Mouse (Mus musculus): ENCODE results near the gene Tlr13. TPM values are rescaled to one million over a fixed set of nuclear protein-coding genes. Genes with fewer than 3 reads are reported as not detected.
A peak's percentile ranks its signal among the peaks of the same experiment; 100 is the strongest.
"Not testable (repeated sequence)": the region's sequence is repeated elsewhere in the genome, so short reads cannot be mapped to it uniquely, and the experiment has no call there.

Tlr13 gene
- polyA plus RNA-seq, 1 experiment, result 2.3 TPM

DNA sequence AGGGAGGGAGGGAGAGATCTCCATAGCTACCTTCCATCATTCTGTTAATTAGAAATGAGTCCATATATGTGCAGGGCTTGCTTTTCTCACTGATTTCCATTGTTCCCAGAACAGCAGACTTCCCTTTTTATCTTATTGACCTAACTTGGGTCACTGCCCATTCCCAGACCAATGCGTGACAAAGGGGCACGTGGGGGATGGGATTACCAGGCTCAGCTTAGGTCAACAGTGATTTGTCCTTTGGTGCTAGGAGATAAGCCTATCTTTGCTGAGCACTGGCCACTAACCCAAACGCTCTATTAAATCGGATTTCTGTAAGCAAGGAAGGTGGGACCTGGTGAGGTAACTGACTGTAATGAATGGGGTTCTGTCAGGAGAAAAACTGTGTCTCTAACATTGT lies 41.3 kb downstream of the Tlr13 start:
- 83% methylated on average over 4 of the region's 4 CpGs for WGBS
- Histone ChIP-seq H3K4me3 (ENCODE audit: extremely low read depth, insufficient read depth, insufficient read length) (no peak overlapping the region), H3K27ac (ENCODE audit: insufficient read depth, low read length) (no peak overlapping the region), H3K4me1 (ENCODE audit: control insufficient read depth, insufficient read depth, insufficient read length) (peaks cover 12% of the 10 kb centered on the region), H3K36me3 (ENCODE audit: control insufficient read depth, insufficient read depth, low read length) (no peaks in the 10 kb centered on the region), H3K27me3 (ENCODE audit: control insufficient read depth, insufficient read depth, low read length) (no peaks in the 10 kb centered on the region)
- no peak for DNase-seq (ENCODE audit: low read depth in 1 of 2, low spot score in 2 of 2)
- no peak for TF ChIP-seq CTCF (IDR thresholded peaks at IDR 0.05; ENCODE audit: extremely low read depth, insufficient read depth, insufficient read length, insufficient replicate concordance)
- no peak for TF ChIP-seq POLR2A (IDR thresholded peaks at IDR 0.05; ENCODE audit: low read depth, low read length)

DNA sequence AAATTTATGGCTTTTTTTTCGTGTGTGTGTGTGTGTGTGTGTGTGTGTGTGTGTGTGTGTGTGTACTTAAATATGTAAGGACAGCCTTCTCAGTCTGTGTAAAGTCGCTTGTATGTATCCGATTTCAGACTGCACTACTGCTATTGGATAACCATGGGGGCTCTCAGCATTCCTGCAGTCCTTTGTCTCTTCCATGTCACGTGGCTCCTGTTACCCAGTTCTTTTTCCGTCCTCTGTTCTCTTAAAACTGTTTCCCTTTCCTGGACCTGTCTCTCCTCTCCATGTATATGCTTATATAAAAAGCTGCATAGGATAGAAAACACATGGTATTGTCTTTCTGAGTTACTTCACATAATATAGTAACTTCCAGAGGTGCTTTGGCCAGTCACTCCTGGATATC lies 42.7 kb downstream of the Tlr13 start:
- TF ChIP-seq POLR2A (IDR thresholded peaks at IDR 0.05; ENCODE audit: low read depth, low read length) (no peak), CTCF (IDR thresholded peaks at IDR 0.05; ENCODE audit: extremely low read depth, insufficient read depth, insufficient read length, insufficient replicate concordance) (no peak)
- H3K4me3 ChIP-seq (ENCODE audit: extremely low read depth, insufficient read depth, insufficient read length), result no peak overlapping the region
- no peak overlapping the region for H3K27ac ChIP-seq (ENCODE audit: insufficient read depth, low read length)
- no peaks in the 10 kb centered on the region for H3K27me3 ChIP-seq (ENCODE audit: control insufficient read depth, insufficient read depth, low read length)
- no peak for DNase-seq (ENCODE audit: low read depth in 1 of 2, low spot score in 2 of 2)
- 71% methylated on average over 5 of the region's 5 CpGs for WGBS
- no peaks in the 10 kb centered on the region for H3K36me3 ChIP-seq (ENCODE audit: control insufficient read depth, insufficient read depth, low read length)
- H3K4me1 ChIP-seq (ENCODE audit: control insufficient read depth, insufficient read depth, insufficient read length), result peaks cover 14% of the 10 kb centered on the region

DNA sequence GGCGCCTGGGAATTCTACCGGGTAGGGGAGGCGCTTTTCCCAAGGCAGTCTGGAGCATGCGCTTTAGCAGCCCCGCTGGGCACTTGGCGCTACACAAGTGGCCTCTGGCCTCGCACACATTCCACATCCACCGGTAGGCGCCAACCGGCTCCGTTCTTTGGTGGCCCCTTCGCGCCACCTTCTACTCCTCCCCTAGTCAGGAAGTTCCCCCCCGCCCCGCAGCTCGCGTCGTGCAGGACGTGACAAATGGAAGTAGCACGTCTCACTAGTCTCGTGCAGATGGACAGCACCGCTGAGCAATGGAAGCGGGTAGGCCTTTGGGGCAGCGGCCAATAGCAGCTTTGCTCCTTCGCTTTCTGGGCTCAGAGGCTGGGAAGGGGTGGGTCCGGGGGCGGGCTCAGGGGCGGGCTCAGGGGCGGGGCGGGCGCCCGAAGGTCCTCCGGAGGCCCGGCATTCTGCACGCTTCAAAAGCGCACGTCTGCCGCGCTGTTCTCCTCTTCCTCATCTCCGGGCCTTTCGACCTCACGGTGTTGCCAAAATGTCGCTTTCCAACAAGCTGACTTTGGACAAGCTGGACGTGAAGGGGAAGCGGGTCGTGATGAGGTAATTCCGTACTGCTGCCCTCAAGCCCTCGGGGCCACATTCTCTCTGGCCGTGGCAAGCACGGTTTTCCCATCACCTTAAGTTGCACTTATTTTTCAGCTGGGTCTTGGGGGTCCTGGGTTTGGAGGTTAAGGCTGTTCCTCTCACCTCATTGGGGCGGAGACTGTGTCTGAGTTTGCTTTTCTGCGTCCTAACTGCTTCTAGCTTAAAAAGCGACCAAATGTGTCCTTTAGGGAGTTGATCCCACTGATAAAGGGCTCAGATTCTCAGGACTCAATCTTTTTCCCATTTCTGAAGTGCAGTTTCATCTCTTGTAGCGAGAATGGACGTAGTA lies 44.0 kb downstream of the Tlr13 start, which contains the start of gene Pgk1:
Gene Pgk1 (plus strand): TSS at position 388 of the 937 bp plus-strand sequence.
- peak within 1 kb of the TSS; percentile 89 for H3K27ac ChIP-seq (ENCODE audit: insufficient read depth, low read length)
- 21% methylated on average over 54 of the region's 55 CpGs for WGBS
- H3K4me3 ChIP-seq (ENCODE audit: extremely low read depth, insufficient read depth, insufficient read length), result peak within 1 kb of the TSS; percentile 74
- peak; percentile 89 to 90 for DNase-seq (ENCODE audit: low read depth in 1 of 2, low spot score in 2 of 2)
- TF ChIP-seq CTCF (IDR thresholded peaks at IDR 0.05; ENCODE audit: extremely low read depth, insufficient read depth, insufficient read length, insufficient replicate concordance) (no peak), POLR2A (IDR thresholded peaks at IDR 0.05; ENCODE audit: low read depth, low read length) (peak; percentile 40)
- no peaks in the 10 kb centered on the region for H3K27me3 ChIP-seq (ENCODE audit: control insufficient read depth, insufficient read depth, low read length)
- H3K4me1 ChIP-seq (ENCODE audit: control insufficient read depth, insufficient read depth, insufficient read length), result peaks cover 14% of the 10 kb centered on the region
- no peaks in the 10 kb centered on the region for H3K36me3 ChIP-seq (ENCODE audit: control insufficient read depth, insufficient read depth, low read length)

DNA sequence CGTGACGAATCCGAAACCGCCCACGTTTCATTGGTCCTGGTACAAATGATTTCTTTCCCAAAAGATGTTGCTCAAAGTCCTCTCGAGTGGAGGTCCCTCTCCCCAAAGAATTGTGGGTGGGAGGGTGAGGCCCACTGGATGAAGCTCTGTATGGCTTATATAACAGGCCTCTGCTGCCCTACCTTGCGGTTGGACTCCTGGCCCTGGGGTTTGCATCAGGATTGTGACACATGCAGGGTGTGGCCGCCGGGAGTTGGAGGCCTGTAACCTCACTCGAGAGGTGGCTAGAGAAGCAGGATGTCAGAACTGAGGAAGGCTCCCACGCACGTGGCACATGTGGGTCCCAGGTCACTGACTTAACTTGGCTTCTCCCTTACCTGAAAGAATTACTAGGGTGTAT lies 44.7 kb downstream of the Tlr13 start:
- Histone ChIP-seq H3K27me3 (ENCODE audit: control insufficient read depth, insufficient read depth, low read length) (no peaks in the 10 kb centered on the region), H3K4me3 (ENCODE audit: extremely low read depth, insufficient read depth, insufficient read length) (peak overlapping the region; percentile 74), H3K36me3 (ENCODE audit: control insufficient read depth, insufficient read depth, low read length) (no peaks in the 10 kb centered on the region), H3K4me1 (ENCODE audit: control insufficient read depth, insufficient read depth, insufficient read length) (peaks cover 14% of the 10 kb centered on the region), H3K27ac (ENCODE audit: insufficient read depth, low read length) (no peak overlapping the region; the same call in 1 of the 2 replicates)
- WGBS, result 29% methylated on average over 12 of the region's 12 CpGs
- no peak for TF ChIP-seq POLR2A (IDR thresholded peaks at IDR 0.05; ENCODE audit: low read depth, low read length)
- no peak for TF ChIP-seq CTCF (IDR thresholded peaks at IDR 0.05; ENCODE audit: extremely low read depth, insufficient read depth, insufficient read length, insufficient replicate concordance)
- peak in 1 of 2 experiments; percentile 7 for DNase-seq (ENCODE audit: low read depth in 1 of 2, low spot score in 2 of 2)

DNA sequence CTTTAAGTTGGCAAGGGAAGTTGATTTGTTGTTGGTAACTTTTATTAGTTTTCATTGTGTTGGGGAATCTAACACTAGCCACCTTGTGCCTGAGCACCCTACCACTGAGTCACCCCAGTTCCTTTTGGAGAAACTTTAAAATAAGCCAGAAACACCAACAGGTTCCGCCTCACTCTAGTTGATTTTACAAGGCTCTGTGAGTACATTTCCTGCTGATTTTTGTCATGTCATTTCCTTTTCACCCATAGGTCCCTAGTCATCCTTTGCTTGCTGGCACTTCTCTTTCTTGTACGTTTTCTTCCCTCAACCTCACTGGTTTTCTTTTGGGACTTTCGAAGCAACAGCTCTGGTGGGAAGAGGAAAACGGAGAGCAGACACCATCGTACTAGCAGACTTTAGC lies 46.4 kb downstream of the Tlr13 start:
- DNase-seq (ENCODE audit: low read depth in 1 of 2, low spot score in 2 of 2), result no peak
- 38% methylated on average over 5 of the region's 5 CpGs for WGBS
- Histone ChIP-seq H3K4me1 (ENCODE audit: control insufficient read depth, insufficient read depth, insufficient read length) (peaks cover 14% of the 10 kb centered on the region), H3K36me3 (ENCODE audit: control insufficient read depth, insufficient read depth, low read length) (no peaks in the 10 kb centered on the region), H3K27me3 (ENCODE audit: control insufficient read depth, insufficient read depth, low read length) (no peaks in the 10 kb centered on the region), H3K27ac (ENCODE audit: insufficient read depth, low read length) (peak overlapping the region; percentile 55; the same call in 1 of the 2 replicates), H3K4me3 (ENCODE audit: extremely low read depth, insufficient read depth, insufficient read length) (no peak overlapping the region)
- TF ChIP-seq CTCF (IDR thresholded peaks at IDR 0.05; ENCODE audit: extremely low read depth, insufficient read depth, insufficient read length, insufficient replicate concordance) (no peak), POLR2A (IDR thresholded peaks at IDR 0.05; ENCODE audit: low read depth, low read length) (no peak)

DNA sequence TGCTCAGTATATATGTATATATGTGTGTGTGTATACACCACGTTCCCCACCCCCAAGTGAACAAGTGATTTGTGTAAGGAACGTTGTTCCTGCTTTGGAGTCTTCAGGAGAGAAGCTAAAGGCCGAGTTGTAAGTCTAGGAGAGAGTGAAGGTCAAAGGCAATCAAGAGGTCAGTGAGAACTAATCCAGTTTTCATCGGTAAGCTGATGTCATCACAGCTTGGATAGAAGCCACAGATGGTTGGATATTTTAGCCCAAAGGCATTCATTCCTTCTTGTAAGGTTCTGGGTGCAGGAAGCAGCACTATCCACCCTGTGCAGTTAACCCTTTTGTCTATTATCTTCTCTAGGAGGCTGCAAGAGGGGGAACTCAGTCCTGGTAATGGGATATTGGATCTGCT lies 47.1 kb downstream of the Tlr13 start:
- Histone ChIP-seq H3K4me3 (ENCODE audit: extremely low read depth, insufficient read depth, insufficient read length) (no peak overlapping the region), H3K4me1 (ENCODE audit: control insufficient read depth, insufficient read depth, insufficient read length) (peaks cover 14% of the 10 kb centered on the region), H3K27ac (ENCODE audit: insufficient read depth, low read length) (no peak overlapping the region), H3K27me3 (ENCODE audit: control insufficient read depth, insufficient read depth, low read length) (no peaks in the 10 kb centered on the region), H3K36me3 (ENCODE audit: control insufficient read depth, insufficient read depth, low read length) (no peaks in the 10 kb centered on the region)
- no peak for DNase-seq (ENCODE audit: low read depth in 1 of 2, low spot score in 2 of 2)
- no peak for TF ChIP-seq POLR2A (IDR thresholded peaks at IDR 0.05; ENCODE audit: low read depth, low read length)
- no peak for TF ChIP-seq CTCF (IDR thresholded peaks at IDR 0.05; ENCODE audit: extremely low read depth, insufficient read depth, insufficient read length, insufficient replicate concordance)
- WGBS, result 64% methylated on average over 4 of the region's 4 CpGs

DNA sequence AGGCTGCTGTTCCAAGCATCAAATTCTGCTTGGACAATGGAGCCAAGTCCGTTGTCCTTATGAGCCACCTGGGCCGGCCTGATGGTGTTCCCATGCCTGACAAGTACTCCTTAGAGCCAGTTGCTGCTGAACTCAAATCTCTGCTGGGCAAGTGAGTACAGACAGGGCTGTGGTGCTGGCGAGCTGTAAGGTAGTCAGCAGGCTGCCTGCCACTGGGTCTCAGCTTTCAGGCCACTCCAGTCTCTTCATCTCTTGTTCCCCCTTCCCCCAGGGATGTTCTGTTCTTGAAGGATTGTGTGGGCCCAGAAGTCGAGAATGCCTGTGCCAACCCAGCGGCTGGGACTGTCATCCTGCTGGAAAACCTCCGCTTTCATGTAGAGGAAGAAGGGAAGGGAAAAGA lies 51.4 kb downstream of the Tlr13 start:
- WGBS, result 87% methylated on average over 6 of the region's 6 CpGs
- H3K36me3 ChIP-seq (ENCODE audit: control insufficient read depth, insufficient read depth, low read length), result not testable (repeated sequence)

More for the DNA sequence above, 51.4 kb downstream of the Tlr13 start:
- H3K27ac ChIP-seq (ENCODE audit: insufficient read depth, low read length); H3K27me3 ChIP-seq (ENCODE audit: control insufficient read depth, insufficient read depth, low read length); H3K4me1 ChIP-seq (ENCODE audit: control insufficient read depth, insufficient read depth, insufficient read length); DNase-seq (ENCODE audit: low read depth in 1 of 2, low spot score in 2 of 2); H3K4me3 ChIP-seq (ENCODE audit: extremely low read depth, insufficient read depth, insufficient read length): not testable (repeated sequence)
